Comparison of ENCODE assay signal across 25 mouse cellular contexts in the genomic region with DNA sequence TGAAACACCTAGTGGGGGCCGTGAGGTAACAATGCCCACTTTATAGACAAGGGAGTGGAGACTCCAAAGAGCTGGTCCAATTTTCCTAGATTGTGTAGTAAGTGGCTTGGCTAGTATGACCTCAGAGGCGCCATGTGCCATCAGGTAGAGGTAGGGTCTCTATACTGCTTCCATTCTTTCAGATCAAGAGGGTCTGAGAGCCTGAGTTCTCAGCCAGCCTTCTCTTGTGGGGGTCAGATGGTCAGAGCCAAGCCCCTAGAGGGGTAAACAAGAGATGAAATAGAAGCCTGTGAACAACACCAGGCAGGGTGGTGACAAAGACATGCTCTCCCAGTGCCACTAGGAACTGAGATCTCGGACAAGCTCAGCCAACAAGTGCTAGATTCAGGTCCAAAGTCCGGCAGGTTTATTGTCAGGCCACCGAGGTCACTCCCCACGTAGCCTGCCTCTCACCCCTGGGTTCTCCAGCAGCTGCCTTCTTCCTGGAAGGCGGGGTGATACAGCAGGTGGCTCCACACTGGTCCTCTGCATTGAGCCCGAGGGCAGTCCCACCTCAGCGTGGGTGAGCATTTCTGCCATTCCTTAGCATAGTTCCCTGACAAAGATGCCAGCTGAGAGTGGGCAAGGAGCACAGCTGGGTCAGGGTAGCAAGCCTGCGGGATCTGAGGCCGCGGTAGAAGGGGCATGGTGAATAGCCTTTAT. TPM values are rescaled to one million over a fixed set of nuclear protein-coding genes. Genes with fewer than 3 reads are reported as not detected.
DNase-seq lines count a peak whose midpoint lies in the region; ATAC-seq and TF ChIP-seq lines count a peak whose summit lies in the region.
"Had no signal": no experiment of that assay in that cellular context is flagged by ENCODE, and none has a peak within 500 bp of the region (broad histone marks: within the 10 kb centered on the region; RNA-seq: fewer than 3 reads in every experiment).

No protein-coding gene starts in this region.

- H3K4me3 ChIP-seq in forebrain, embryonic 10.5 days = no peak overlapping the region
- no peak overlapping the region for H3K4me3 ChIP-seq in forebrain, postnatal 0 days (ENCODE audit: low read depth, low read length)
- no peak overlapping the region for H3K4me3 ChIP-seq in hindbrain, embryonic 10.5 days
- H3K4me3 ChIP-seq in hindbrain, postnatal 0 days (ENCODE audit: low read length) = no peak overlapping the region
- H3K4me3 ChIP-seq in forebrain, embryonic 11.5 days (ENCODE audit: low read depth, low read length) = no peak overlapping the region
- H3K4me3 ChIP-seq: embryonic facial prominence, embryonic 15.5 days; heart, embryonic 15.5 days; hindbrain, embryonic 15.5 days; layer of hippocampus, adult 2 months; liver, embryonic 12.5 days; neural tube, embryonic 13.5 days had no signal

- no peak overlapping the region for H3K9ac ChIP-seq in forebrain, postnatal 0 days
- no peak overlapping the region for H3K9ac ChIP-seq in hindbrain, postnatal 0 days (replicated peaks; ENCODE audit: low read length)
- H3K9ac ChIP-seq in forebrain, embryonic 11.5 days (ENCODE audit: low read length) = no peak overlapping the region
- H3K9ac ChIP-seq: embryonic facial prominence, embryonic 15.5 days; hindbrain, embryonic 15.5 days; liver, embryonic 12.5 days; neural tube, embryonic 13.5 days had no signal

- DNase-seq in forebrain, embryonic 10.5 days (ENCODE audit: extremely low spot score, low spot score) = no peak
- no peak for DNase-seq in forebrain, postnatal 0 days
- DNase-seq in hindbrain, embryonic 10.5 days (ENCODE audit: low spot score) = no peak
- no peak for DNase-seq in hindbrain, postnatal 0 days (ENCODE audit: low spot score)
- peak; percentile 39 for DNase-seq in Muller cell, postnatal 12 days (ENCODE audit: inconsistent ontology term)
- peak; percentile 83 for DNase-seq in large intestine, adult 2 months (ENCODE audit: low read depth, low spot score)
- no peak for DNase-seq in testis, postnatal 10 days (ENCODE audit: low spot score)
- no peak for DNase-seq in forebrain, embryonic 11.5 days (ENCODE audit: low spot score)
- DNase-seq: adrenal gland, postnatal 14 days; cerebellum, adult 9-10 months; heart, postnatal 4 days; kidney, adult 11 months; kidney, postnatal 10 days; layer of hippocampus, postnatal 36 days; lung, adult 18-20 months; lung, postnatal 10 days; midbrain, embryonic 14.5 days; retina, postnatal 1 day; right cerebral cortex, postnatal 25 days had no signal

- no peaks in the 10 kb centered on the region for H3K27me3 ChIP-seq in forebrain, embryonic 10.5 days (ENCODE audit: poor library complexity, severe bottlenecking)
- no peaks in the 10 kb centered on the region for H3K27me3 ChIP-seq in forebrain, postnatal 0 days (ENCODE audit: insufficient read depth, low read length)
- no peaks in the 10 kb centered on the region for H3K27me3 ChIP-seq in hindbrain, embryonic 10.5 days (ENCODE audit: insufficient read depth, poor library complexity, severe bottlenecking)
- no peaks in the 10 kb centered on the region for H3K27me3 ChIP-seq in hindbrain, postnatal 0 days (ENCODE audit: insufficient read depth, low read length)
- H3K27me3 ChIP-seq in forebrain, embryonic 11.5 days (ENCODE audit: control insufficient read depth, insufficient read depth, low read length) = no peaks in the 10 kb centered on the region
- H3K27me3 ChIP-seq: embryonic facial prominence, embryonic 15.5 days; heart, embryonic 15.5 days; hindbrain, embryonic 15.5 days; liver, embryonic 12.5 days; neural tube, embryonic 13.5 days had no signal

- no peak overlapping the region for H3K4me2 ChIP-seq in forebrain, postnatal 0 days (ENCODE audit: low read depth)
- no peak overlapping the region for H3K4me2 ChIP-seq in hindbrain, postnatal 0 days (ENCODE audit: low read depth, low read length)
- no peak overlapping the region for H3K4me2 ChIP-seq in forebrain, embryonic 11.5 days (ENCODE audit: low read depth, low read length, severe bottlenecking)
- H3K4me2 ChIP-seq: embryonic facial prominence, embryonic 15.5 days; hindbrain, embryonic 15.5 days; liver, embryonic 12.5 days; neural tube, embryonic 13.5 days had no signal

- H3K36me3 ChIP-seq in forebrain, embryonic 10.5 days (replicated peaks) = no peaks in the 10 kb centered on the region
- no peaks in the 10 kb centered on the region for H3K36me3 ChIP-seq in forebrain, postnatal 0 days (ENCODE audit: insufficient read depth)
- H3K36me3 ChIP-seq in hindbrain, embryonic 10.5 days = no peaks in the 10 kb centered on the region
- H3K36me3 ChIP-seq in hindbrain, postnatal 0 days (ENCODE audit: insufficient read depth, low read length) = no peaks in the 10 kb centered on the region
- H3K36me3 ChIP-seq in forebrain, embryonic 11.5 days (ENCODE audit: control insufficient read depth, insufficient read depth, low read length) = no peaks in the 10 kb centered on the region
- H3K36me3 ChIP-seq: embryonic facial prominence, embryonic 15.5 days; heart, embryonic 15.5 days; hindbrain, embryonic 15.5 days; liver, embryonic 12.5 days; neural tube, embryonic 13.5 days had no signal

- peaks cover 40% of the 10 kb centered on the region for H3K4me1 ChIP-seq in forebrain, embryonic 10.5 days
- no peaks in the 10 kb centered on the region for H3K4me1 ChIP-seq in forebrain, postnatal 0 days (ENCODE audit: insufficient read depth)
- H3K4me1 ChIP-seq in hindbrain, embryonic 10.5 days (replicated peaks) = peaks cover 34% of the 10 kb centered on the region
- H3K4me1 ChIP-seq in hindbrain, postnatal 0 days (ENCODE audit: insufficient read depth, low read length) = peaks cover 4% of the 10 kb centered on the region; the same call in 1 of the 2 replicates
- 0 out of 2 replicates have a peak, but pooled peaks cover 2% of the 10 kb centered on the region for H3K4me1 ChIP-seq in forebrain, embryonic 11.5 days (replicated peaks; ENCODE audit: control insufficient read depth, insufficient read depth, low read length)
- H3K4me1 ChIP-seq: hindbrain, embryonic 15.5 days had no signal

- TF ChIP-seq CTCF in forebrain, postnatal 0 days (IDR thresholded peaks at IDR 0.05; ENCODE audit: low read depth) = no peak
- no peak for TF ChIP-seq CTCF in hindbrain, postnatal 0 days (IDR thresholded peaks at IDR 0.05; ENCODE audit: low read depth)

- H3K27ac ChIP-seq in forebrain, embryonic 10.5 days = peak overlapping the region; percentile 86
- no peak overlapping the region for H3K27ac ChIP-seq in forebrain, postnatal 0 days (ENCODE audit: low read depth, low read length)
- H3K27ac ChIP-seq in hindbrain, embryonic 10.5 days = peak overlapping the region; percentile 85
- no peak overlapping the region for H3K27ac ChIP-seq in hindbrain, postnatal 0 days
- no peak overlapping the region for H3K27ac ChIP-seq in forebrain, embryonic 11.5 days (ENCODE audit: low read depth, low read length)
- H3K27ac ChIP-seq: embryonic facial prominence, embryonic 15.5 days; hindbrain, embryonic 15.5 days; liver, embryonic 12.5 days had no signal

- no peaks in the 10 kb centered on the region for H3K9me3 ChIP-seq in forebrain, embryonic 10.5 days
- H3K9me3 ChIP-seq in forebrain, postnatal 0 days (ENCODE audit: low read length) = no peaks in the 10 kb centered on the region
- H3K9me3 ChIP-seq in hindbrain, embryonic 10.5 days = no peaks in the 10 kb centered on the region
- H3K9me3 ChIP-seq in hindbrain, postnatal 0 days (ENCODE audit: low read length) = no peaks in the 10 kb centered on the region
- no peaks in the 10 kb centered on the region for H3K9me3 ChIP-seq in forebrain, embryonic 11.5 days (ENCODE audit: control insufficient read depth, low read length)
- H3K9me3 ChIP-seq: embryonic facial prominence, embryonic 15.5 days; heart, embryonic 15.5 days; hindbrain, embryonic 15.5 days; liver, embryonic 12.5 days; neural tube, embryonic 13.5 days had no signal

- ATAC-seq in forebrain, postnatal 0 days = no peak
- no peak for ATAC-seq in hindbrain, postnatal 0 days
- ATAC-seq in forebrain, embryonic 11.5 days (replicated peaks; ENCODE audit: low FRiP score) = no peak

- WGBS in forebrain, embryonic 10.5 days = 83% methylated on average over 12 of the region's 12 CpGs
- 80% methylated on average over 12 of the region's 12 CpGs for WGBS in forebrain, postnatal 0 days
- WGBS in hindbrain, embryonic 10.5 days = 84% methylated on average over 12 of the region's 12 CpGs
- WGBS in hindbrain, postnatal 0 days = 76% methylated on average over 12 of the region's 12 CpGs
- 50% methylated on average over 12 of the region's 12 CpGs for WGBS in large intestine, adult 2 months
- 81% methylated on average over 12 of the region's 12 CpGs for WGBS in forebrain, embryonic 11.5 days

RNA-seq across cellular contexts. Expression of a gene that starts 44.3 kb away (rescaled TPM):
- polyA plus RNA-seq in forebrain, embryonic 10.5 days (2016; fragmentation: Nextera tagmentation; extraction: Ambion mirVana) = 0.77 and 1.1 TPM in 2 replicates
- total RNA-seq in forebrain, postnatal 0 days (2014; rRNA removed) = 1.1 and 2.1 TPM in 2 replicates
- 1.1 and 1.4 TPM in 2 replicates for polyA plus RNA-seq in forebrain, postnatal 0 days (2015; fragmentation: Nextera tagmentation; extraction: Ambion mirVana)
- polyA plus RNA-seq in hindbrain, embryonic 10.5 days (2016; fragmentation: Nextera tagmentation; extraction: Ambion mirVana) = 0.81 and 0.96 TPM in 2 replicates
- 1.6 and 2.0 TPM in 2 replicates for total RNA-seq in hindbrain, postnatal 0 days (2014; rRNA removed)
- 1.2 and 1.3 TPM in 2 replicates for polyA plus RNA-seq in hindbrain, postnatal 0 days (2015; fragmentation: Nextera tagmentation; extraction: Ambion mirVana)
- polyA plus RNA-seq in large intestine, adult 2 months (2012; rRNA removed) = 54.9 and 65.2 TPM in 2 replicates
- 1.3 and 1.6 TPM in 2 replicates for polyA plus RNA-seq in forebrain, embryonic 11.5 days (2014; fragmentation: Nextera tagmentation; extraction: Ambion mirVana)

Comparison
In these comparisons a context has a peak if more than half of its experiments do, and no peak if none do; other contexts are left out.
1. H3K27ac ChIP-seq: peak in forebrain, embryonic 10.5 days (single experiment) and hindbrain, embryonic 10.5 days (single experiment); none in forebrain, postnatal 0 days (single experiment), hindbrain, postnatal 0 days (single experiment) and forebrain, embryonic 11.5 days (single experiment).
2. DNase-seq: peak in Muller cell, postnatal 12 days (single experiment) and large intestine, adult 2 months (single experiment); none in forebrain, embryonic 10.5 days (single experiment), forebrain, postnatal 0 days (single experiment), hindbrain, embryonic 10.5 days (single experiment), hindbrain, postnatal 0 days (single experiment), testis, postnatal 10 days (single experiment) and forebrain, embryonic 11.5 days (single experiment).
3. RNA of a gene that starts 44.3 kb away (polyA plus RNA-seq): 54.9 to 65.2 TPM in large intestine, adult 2 months; 1.3 to 1.6 TPM in forebrain, embryonic 11.5 days, 1.2 to 1.3 TPM in hindbrain, postnatal 0 days, 1.1 to 1.4 TPM in forebrain, postnatal 0 days, 0.77 to 1.1 TPM in forebrain, embryonic 10.5 days and 0.81 to 0.96 TPM in hindbrain, embryonic 10.5 days; every median in the first group is over 10 times any median in the second.